Mouse (Mus musculus): Measurements from ENCODE around the gene Hyal1. TPM values are rescaled to one million over a fixed set of nuclear protein-coding genes. Genes with fewer than 3 reads are reported as not detected.

Gene Hyal1
- 1 to 10 TPM; 6.5 to 6.7 TPM for total RNA-seq (2021)

DNA sequence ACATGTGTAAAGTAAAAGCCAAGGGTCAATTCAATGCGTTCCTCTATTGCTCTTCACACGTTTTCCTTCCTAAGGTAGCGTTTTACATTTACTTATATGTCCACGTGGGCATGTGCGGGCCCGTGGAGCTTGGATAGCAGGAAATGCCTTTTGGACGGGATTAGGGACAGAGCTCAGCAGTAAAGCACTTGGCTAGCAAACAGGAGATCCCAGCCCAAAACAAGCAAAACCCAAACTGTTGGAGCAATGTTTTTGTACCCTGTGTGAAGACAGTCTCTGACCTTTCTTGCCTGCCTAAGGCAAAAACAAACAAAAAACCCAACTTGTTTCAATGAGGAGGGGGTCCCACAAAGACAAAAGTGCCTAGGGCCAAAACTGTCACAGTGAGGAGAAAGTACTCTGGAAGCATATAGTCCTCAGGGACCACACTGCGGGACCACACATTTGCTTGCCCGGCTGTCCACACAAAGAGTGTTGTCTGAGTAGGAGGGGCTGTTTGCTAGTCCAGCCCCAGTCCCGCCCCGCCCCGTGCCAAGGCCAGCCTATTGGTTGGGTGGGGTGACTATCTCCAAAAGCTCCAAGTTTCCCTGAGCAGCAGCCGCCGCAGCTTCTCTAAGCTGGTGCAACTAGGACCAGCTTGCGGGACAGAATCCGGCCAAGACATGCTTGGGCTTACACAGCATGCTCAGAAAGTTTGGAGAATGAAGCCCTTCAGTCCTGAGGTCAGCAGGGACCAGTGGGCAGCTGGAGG, at the start of gene Hyal1:
Gene Hyal1, plus strand, starts transcription at position 571 of the 751 bp plus-strand sequence.
- DNase-seq, result peak; percentile 47 to 49

- DNase-seq, result peak; percentile 92 to 95
Measured at GRCm38 (mm10) chr9:107533791-107534407, 42.8 kb upstream of the Hyal1 start, which contains the start of gene Tmem115. TSS of gene Tmem115 (plus strand) at chr9:107533945.

DNA sequence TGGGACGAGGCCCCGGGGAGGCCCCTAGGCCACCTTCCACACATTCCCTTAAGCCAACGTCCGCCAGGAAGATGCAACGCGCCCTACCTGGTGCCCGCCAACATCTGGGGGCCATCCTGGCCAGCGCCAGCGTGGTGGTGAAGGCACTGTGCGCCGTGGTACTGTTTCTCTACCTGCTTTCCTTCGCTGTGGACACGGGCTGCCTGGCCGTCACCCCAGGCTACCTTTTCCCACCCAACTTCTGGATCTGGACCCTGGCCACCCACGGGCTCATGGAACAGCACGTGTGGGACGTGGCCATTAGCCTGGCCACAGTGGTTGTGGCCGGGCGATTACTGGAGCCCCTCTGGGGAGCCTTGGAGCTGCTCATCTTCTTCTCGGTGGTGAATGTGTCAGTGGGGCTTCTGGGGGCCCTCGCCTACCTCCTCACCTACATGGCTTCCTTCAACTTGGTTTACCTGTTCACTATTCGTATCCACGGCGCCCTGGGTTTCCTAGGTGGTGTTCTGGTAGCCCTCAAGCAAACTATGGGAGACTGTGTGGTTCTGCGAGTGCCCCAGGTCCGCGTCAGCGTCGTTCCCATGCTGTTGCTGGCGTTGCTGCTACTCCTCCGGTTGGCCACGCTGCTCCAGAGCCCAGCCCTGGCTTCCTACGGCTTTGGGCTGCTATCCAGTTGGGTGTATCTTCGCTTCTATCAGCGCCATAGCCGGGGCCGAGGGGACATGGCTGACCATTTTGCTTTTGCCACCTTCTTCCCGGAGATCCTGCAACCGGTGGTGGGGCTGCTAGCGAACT, 42.1 kb upstream of the Hyal1 start:
- DNase-seq, result no peak

GRCm38 (mm10) chr9:107538231-107538630, 38.5 kb upstream of the Hyal1 start:
- peak in 1 of 2 experiments; percentile 52 for DNase-seq

GRCm38 (mm10) chr9:107538711-107539110, 38.0 kb upstream of the Hyal1 start:
- no peak for DNase-seq

DNA sequence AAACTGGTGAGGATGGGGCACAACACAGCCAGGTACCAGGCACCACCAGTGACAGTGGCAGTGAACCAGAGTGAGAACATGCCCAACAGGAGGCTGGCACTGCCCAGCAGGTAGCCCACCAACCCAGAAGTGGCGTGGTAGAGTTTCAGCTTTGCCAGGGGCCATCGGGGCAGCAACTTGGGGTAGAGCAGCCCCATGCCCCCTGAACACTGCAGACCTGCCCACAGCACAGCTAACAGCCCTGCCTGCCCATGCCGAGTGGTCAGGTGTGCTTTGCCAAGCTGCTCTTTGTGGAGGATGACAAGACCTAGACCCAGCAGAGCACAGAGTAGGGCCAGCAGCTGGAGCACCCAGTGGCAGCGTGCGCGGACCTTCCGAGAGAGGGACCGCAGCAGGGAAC, 36.8 kb upstream of the Hyal1 start:
- DNase-seq, result no peak

DNA sequence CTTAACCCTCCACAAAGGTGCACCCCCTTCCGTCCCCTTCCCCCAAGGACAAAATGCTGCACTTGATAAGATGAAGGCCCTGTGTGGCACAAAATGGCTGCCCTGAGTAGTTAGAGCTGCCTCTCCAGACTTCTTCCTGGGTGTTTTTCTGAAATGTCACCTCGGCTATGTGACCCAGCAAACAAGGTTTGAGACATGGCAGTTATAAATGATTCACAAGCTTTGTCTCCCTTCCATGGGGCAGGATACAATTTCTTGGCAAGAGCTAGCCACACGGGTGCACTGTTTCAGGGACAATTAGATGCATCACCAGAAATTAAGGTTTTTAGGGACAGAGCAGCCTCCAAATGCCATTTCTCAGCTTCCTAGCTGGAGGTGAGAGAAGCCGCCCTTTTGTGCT, 36.3 kb upstream of the Hyal1 start:
- no peak for DNase-seq

GRCm38 (mm10) chr9:107541005-107541404, 35.7 kb upstream of the Hyal1 start:
- DNase-seq, result no peak

DNA sequence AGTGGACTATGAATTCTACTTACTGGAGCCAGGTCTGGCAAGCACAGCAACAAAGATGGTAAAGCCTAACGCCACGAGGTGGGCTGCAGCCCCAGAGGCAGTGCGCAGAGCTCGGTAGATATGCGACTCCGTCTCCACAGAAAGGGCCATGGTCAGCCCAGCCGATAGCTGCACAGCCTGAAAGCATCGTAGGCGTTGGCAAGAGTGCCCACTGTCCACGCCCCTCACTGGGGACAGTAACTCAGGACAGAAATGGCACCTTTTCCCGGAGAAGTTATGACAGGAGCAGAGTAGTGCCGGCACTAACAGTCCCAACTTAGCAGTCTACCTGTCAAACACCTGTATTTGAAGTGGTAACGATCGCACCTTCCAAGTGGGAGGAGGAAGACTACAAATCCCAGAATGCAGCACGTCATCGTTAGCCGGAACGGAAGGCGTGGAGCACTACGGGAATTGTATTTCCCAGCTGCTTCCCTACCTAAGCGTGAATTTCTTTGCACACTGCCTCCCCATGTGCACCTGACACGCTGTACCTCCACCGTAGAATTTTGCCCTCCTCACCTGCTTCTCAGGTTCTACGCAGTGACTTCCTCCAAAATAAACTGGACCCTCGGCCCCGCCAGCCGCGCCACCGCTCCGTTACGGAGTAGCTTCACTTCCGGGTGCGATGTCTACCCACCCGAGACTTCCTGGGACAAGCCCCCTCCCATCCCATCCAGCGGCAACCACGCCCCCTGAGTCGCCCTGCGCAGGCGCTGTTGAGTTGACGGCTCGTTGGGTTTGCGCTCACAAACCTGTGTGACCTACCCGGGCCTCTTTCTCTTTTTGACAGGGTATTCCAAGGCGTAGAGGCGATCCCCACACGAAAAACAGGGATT, 35.0 kb upstream of the Hyal1 start, which contains the start of the genes Cyb561d2 and Nprl2:
Gene Cyb561d2, minus strand, starts transcription at position 720 of the 878 bp plus-strand sequence.
Gene Nprl2, plus strand, starts transcription at position 753 of the 878 bp plus-strand sequence.
- DNase-seq, result peak; percentile 95 to 96

- DNase-seq, result no peak
Measured at GRCm38 (mm10) chr9:107542352-107542686, 34.4 kb upstream of the Hyal1 start.

DNA sequence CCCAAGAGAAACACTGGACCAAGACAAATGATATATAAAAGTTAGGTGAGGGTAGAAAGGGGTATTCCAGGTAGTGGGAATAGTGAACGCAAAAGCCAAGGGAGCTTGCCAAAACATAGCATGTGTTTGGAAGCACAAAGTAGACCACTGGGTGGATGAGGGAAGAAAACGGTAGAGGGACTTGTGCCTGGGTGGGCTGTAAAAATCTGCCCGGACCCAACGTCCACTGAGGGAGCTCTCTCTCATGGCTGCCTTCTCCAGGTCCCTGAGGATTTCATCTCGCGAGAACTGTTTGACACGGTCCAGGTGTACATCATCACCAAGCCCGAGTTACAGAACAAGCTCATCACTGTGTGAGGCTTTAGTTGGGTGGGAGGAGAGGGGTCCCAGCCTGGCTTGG, 34.0 kb upstream of the Hyal1 start:
- no peak for DNase-seq

DNA sequence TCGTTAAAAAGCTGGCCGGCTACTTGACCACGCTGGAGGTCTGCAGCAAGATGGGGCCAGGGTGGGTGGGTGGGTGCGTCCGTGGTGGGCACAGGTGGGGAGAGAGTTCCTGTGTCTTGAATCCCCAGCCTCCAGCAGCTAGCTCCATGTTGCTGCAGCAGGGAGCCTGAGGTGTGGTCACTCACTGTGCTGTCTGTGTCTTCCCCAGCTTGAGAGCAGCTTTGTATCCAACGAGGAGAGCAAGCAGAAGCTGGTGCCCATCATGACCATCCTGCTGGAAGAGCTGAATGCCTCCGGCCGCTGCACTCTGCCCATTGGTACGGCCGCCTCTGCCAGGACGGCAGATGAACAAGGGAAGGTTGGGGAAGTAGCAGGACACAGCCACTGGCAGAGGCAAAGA, 33.4 kb upstream of the Hyal1 start:
- DNase-seq, result no peak

- DNase-seq, result no peak
Measured at GRCm38 (mm10) chr9:107544196-107544700, 32.5 kb upstream of the Hyal1 start.

GRCm38 (mm10) chr9:107544729-107545128, 32.0 kb upstream of the Hyal1 start:
- DNase-seq, result no peak

GRCm38 (mm10) chr9:107545199-107545598, 31.5 kb upstream of the Hyal1 start:
- no peak for DNase-seq

DNA sequence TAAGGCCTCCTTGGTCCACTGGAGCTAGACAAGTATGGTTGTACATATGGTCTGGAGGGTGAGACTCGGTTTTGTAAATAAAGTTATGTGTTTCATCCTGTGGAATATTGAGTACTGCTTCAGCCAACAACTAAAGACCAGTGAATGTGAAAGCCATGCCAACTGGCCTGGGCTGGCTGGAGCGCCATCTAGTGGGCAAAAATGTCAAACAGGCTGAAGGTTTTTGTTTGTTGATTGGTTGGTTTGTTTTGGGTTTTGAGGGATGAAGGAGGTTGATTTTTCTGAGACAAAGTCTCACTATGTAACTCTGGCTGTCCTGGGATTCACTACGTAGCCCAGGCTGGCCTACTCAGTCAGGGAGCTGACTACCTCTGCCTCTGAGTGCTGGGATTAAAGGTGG, 31.1 kb upstream of the Hyal1 start:
- peak; percentile 58 to 61 for DNase-seq

GRCm38 (mm10) chr9:107547026-107547425, 29.7 kb upstream of the Hyal1 start, which contains the start of gene Zmynd10:
TSS of gene Zmynd10 (plus strand) at chr9:107547298.
- peak; percentile 84 to 85 for DNase-seq

DNA sequence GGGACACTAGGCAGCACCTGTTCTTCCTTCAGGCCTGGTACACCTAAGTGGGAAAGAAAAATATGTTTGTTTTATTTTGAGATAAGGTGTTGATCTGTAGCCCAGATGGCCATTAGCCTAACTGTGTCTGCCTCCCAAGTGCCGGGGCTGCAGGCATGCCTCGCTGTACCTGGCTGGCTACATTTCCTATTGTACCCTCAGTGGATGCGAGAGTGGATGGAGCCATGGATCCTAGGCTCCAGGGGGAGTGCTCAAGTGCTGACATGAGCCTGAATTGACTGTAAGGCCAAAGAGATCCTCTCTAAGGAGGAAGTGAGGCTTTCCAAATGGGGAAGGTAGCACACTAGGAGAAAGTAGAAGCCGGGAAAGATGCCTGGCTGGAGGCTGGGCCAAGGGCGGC, 28.8 kb upstream of the Hyal1 start:
- no peak for DNase-seq

GRCm38 (mm10) chr9:107548820-107549219, 27.9 kb upstream of the Hyal1 start:
- no peak for DNase-seq

- no peak for DNase-seq
Measured at GRCm38 (mm10) chr9:107549297-107550074, 27.2 kb upstream of the Hyal1 start.
